10 mouse cellular contexts compared by ENCODE assay signal in genomic region chr5:146585307-146585651, GRCm38 (mm10). TPM values are rescaled to one million over a fixed set of nuclear protein-coding genes. Genes with fewer than 3 reads are reported as not detected.
A peak's percentile ranks its signal among the peaks of the same experiment; 100 is the strongest.
DNase-seq lines count a peak whose midpoint lies in the region; ATAC-seq lines count a peak whose summit lies in the region.
"Had no signal": no experiment of that assay in that cellular context is flagged by ENCODE, and none has a peak within 500 bp of the region (broad histone marks: within the 10 kb centered on the region; RNA-seq: fewer than 3 reads in every experiment).

No protein-coding gene starts in this region.

- no peaks in the 10 kb centered on the region for H3K9me3 ChIP-seq in heart, embryonic 16.5 days (replicated peaks; ENCODE audit: control insufficient read depth, low read length)
- no peaks in the 10 kb centered on the region for H3K9me3 ChIP-seq in embryonic facial prominence, embryonic 10.5 days
- no peaks in the 10 kb centered on the region for H3K9me3 ChIP-seq in hindbrain, embryonic 14.5 days (ENCODE audit: control insufficient read depth, low read length)
- H3K9me3 ChIP-seq in midbrain, embryonic 13.5 days: no peaks in the 10 kb centered on the region; the same call in 1 of the 2 replicates

- no peak overlapping the region for H3K27ac ChIP-seq in heart, embryonic 16.5 days (ENCODE audit: low read length)
- H3K27ac ChIP-seq in embryonic facial prominence, embryonic 10.5 days (replicated peaks): no peak overlapping the region
- H3K27ac ChIP-seq in hindbrain, embryonic 14.5 days: no peak overlapping the region
- no peak overlapping the region for H3K27ac ChIP-seq in midbrain, embryonic 13.5 days

- H3K36me3 ChIP-seq in heart, embryonic 16.5 days (ENCODE audit: control insufficient read depth, insufficient read depth): no peaks in the 10 kb centered on the region
- H3K36me3 ChIP-seq in embryonic facial prominence, embryonic 10.5 days (replicated peaks): no peaks in the 10 kb centered on the region
- no peaks in the 10 kb centered on the region for H3K36me3 ChIP-seq in hindbrain, embryonic 14.5 days (replicated peaks; ENCODE audit: control insufficient read depth, insufficient read depth)
- H3K36me3 ChIP-seq in midbrain, embryonic 13.5 days: no peaks in the 10 kb centered on the region

- WGBS in heart, embryonic 16.5 days: 12% methylated on average over 10 of the region's 10 CpGs
- WGBS in embryonic facial prominence, embryonic 10.5 days: 11% methylated on average over 10 of the region's 10 CpGs
- 13% methylated on average over 10 of the region's 10 CpGs for WGBS in hindbrain, embryonic 14.5 days
- 18% methylated on average over 10 of the region's 10 CpGs for WGBS in midbrain, embryonic 13.5 days

- H3K4me3 ChIP-seq in heart, embryonic 16.5 days (ENCODE audit: low read length): peak overlapping the region; percentile 48
- peak overlapping the region; percentile 70 for H3K4me3 ChIP-seq in embryonic facial prominence, embryonic 10.5 days
- peak overlapping the region; percentile 64 for H3K4me3 ChIP-seq in hindbrain, embryonic 14.5 days (replicated peaks; ENCODE audit: low read length)
- peak overlapping the region; percentile 62 for H3K4me3 ChIP-seq in midbrain, embryonic 13.5 days (replicated peaks)

- H3K27me3 ChIP-seq in heart, embryonic 16.5 days (ENCODE audit: control insufficient read depth, insufficient read depth, low read length): peaks cover 42% of the 10 kb centered on the region
- H3K27me3 ChIP-seq in embryonic facial prominence, embryonic 10.5 days (replicated peaks; ENCODE audit: low read depth, poor library complexity, severe bottlenecking): peaks cover 76% of the 10 kb centered on the region
- H3K27me3 ChIP-seq in hindbrain, embryonic 14.5 days (ENCODE audit: control insufficient read depth, insufficient read depth, low read length): peaks cover 59% of the 10 kb centered on the region
- peaks cover 70% of the 10 kb centered on the region for H3K27me3 ChIP-seq in midbrain, embryonic 13.5 days
- H3K27me3 ChIP-seq: CH12.LX had no signal

- H3K4me2 ChIP-seq in heart, embryonic 16.5 days (ENCODE audit: low read depth, low read length): peak overlapping the region; percentile 75; the same call in 1 of the 2 replicates
- peak overlapping the region; percentile 87 for H3K4me2 ChIP-seq in hindbrain, embryonic 14.5 days (replicated peaks)
- H3K4me2 ChIP-seq in midbrain, embryonic 13.5 days (replicated peaks): peak overlapping the region; percentile 90

- no peak for ATAC-seq in heart, embryonic 16.5 days (replicated peaks; ENCODE audit: extremely low read depth, insufficient read depth, low FRiP score)
- ATAC-seq in hindbrain, embryonic 14.5 days (ENCODE audit: low FRiP score): no peak
- peak; percentile 7; the same call in 1 of the 2 replicates for ATAC-seq in midbrain, embryonic 13.5 days

- no peaks in the 10 kb centered on the region for H3K4me1 ChIP-seq in heart, embryonic 16.5 days (ENCODE audit: control insufficient read depth, insufficient read depth, low read length)
- peaks cover 21% of the 10 kb centered on the region for H3K4me1 ChIP-seq in embryonic facial prominence, embryonic 10.5 days
- H3K4me1 ChIP-seq in hindbrain, embryonic 14.5 days (replicated peaks; ENCODE audit: control insufficient read depth, insufficient read depth, low read length): no peaks in the 10 kb centered on the region; the same call in 1 of the 2 replicates
- peaks cover 13% of the 10 kb centered on the region for H3K4me1 ChIP-seq in midbrain, embryonic 13.5 days (replicated peaks)

- H3K9ac ChIP-seq in heart, embryonic 16.5 days (ENCODE audit: low read length): no peak overlapping the region
- peak overlapping the region; percentile 59 for H3K9ac ChIP-seq in hindbrain, embryonic 14.5 days
- H3K9ac ChIP-seq in midbrain, embryonic 13.5 days (replicated peaks): peak overlapping the region; percentile 75; the same call in 1 of the 2 replicates

- no peak for DNase-seq in heart, adult 9 months (ENCODE audit: low spot score in 2 of 2)
- no peak for DNase-seq in embryonic facial prominence, embryonic 10.5 days (ENCODE audit: low spot score)
- no peak for DNase-seq in hindbrain, embryonic 14.5 days (ENCODE audit: low spot score)
- DNase-seq in left cerebral cortex, adult 9 months (ENCODE audit: low spot score in 2 of 2): no peak
- no peak for DNase-seq in spleen, postnatal 4 days (ENCODE audit: low spot score in 2 of 2)
- DNase-seq in right cerebral cortex, postnatal 4 days: no peak
- DNase-seq: adrenal gland, postnatal 25 days had no signal

RNA-seq across cellular contexts. Expression of gene Gpr12, which starts 0.2 kb away (rescaled TPM):
- polyA plus RNA-seq in heart, embryonic 16.5 days (2015; fragmentation: Nextera tagmentation; extraction: Ambion mirVana): not detected in 2 replicates
- 0.22 TPM in 1 of 2 replicates, not detected in the other for polyA plus RNA-seq in embryonic facial prominence, embryonic 10.5 days (2016; fragmentation: Nextera tagmentation; extraction: Ambion mirVana)
- 17.5 and 27.3 TPM in 2 replicates for polyA plus RNA-seq in hindbrain, embryonic 14.5 days (2014; fragmentation: Nextera tagmentation; extraction: Ambion mirVana)
- polyA plus RNA-seq in midbrain, embryonic 13.5 days (2015; fragmentation: Nextera tagmentation; extraction: Ambion mirVana): 6.7 and 6.8 TPM in 2 replicates

RNA-seq across cellular contexts. Expression of gene Gm3415, which starts 29.3 kb away (rescaled TPM):
- not detected in 2 replicates for polyA plus RNA-seq in heart, embryonic 16.5 days (2015; fragmentation: Nextera tagmentation; extraction: Ambion mirVana)
- not detected in 2 replicates for polyA plus RNA-seq in embryonic facial prominence, embryonic 10.5 days (2016; fragmentation: Nextera tagmentation; extraction: Ambion mirVana)
- not detected in 2 replicates for polyA plus RNA-seq in hindbrain, embryonic 14.5 days (2014; fragmentation: Nextera tagmentation; extraction: Ambion mirVana)
- polyA plus RNA-seq in midbrain, embryonic 13.5 days (2015; fragmentation: Nextera tagmentation; extraction: Ambion mirVana): not detected in 2 replicates

RNA-seq across cellular contexts. Expression of gene Gm3409, which starts 47.8 kb away (rescaled TPM):
- not detected in 2 replicates for polyA plus RNA-seq in heart, embryonic 16.5 days (2015; fragmentation: Nextera tagmentation; extraction: Ambion mirVana)
- not detected in 2 replicates for polyA plus RNA-seq in embryonic facial prominence, embryonic 10.5 days (2016; fragmentation: Nextera tagmentation; extraction: Ambion mirVana)
- not detected in 2 replicates for polyA plus RNA-seq in hindbrain, embryonic 14.5 days (2014; fragmentation: Nextera tagmentation; extraction: Ambion mirVana)
- not detected in 2 replicates for polyA plus RNA-seq in midbrain, embryonic 13.5 days (2015; fragmentation: Nextera tagmentation; extraction: Ambion mirVana)

RNA-seq across cellular contexts. Expression of gene Gm3404, which starts 59.7 kb away (rescaled TPM):
- polyA plus RNA-seq in heart, embryonic 16.5 days (2015; fragmentation: Nextera tagmentation; extraction: Ambion mirVana): not detected in 2 replicates
- not detected in 2 replicates for polyA plus RNA-seq in embryonic facial prominence, embryonic 10.5 days (2016; fragmentation: Nextera tagmentation; extraction: Ambion mirVana)
- polyA plus RNA-seq in hindbrain, embryonic 14.5 days (2014; fragmentation: Nextera tagmentation; extraction: Ambion mirVana): not detected in 2 replicates
- not detected in 2 replicates for polyA plus RNA-seq in midbrain, embryonic 13.5 days (2015; fragmentation: Nextera tagmentation; extraction: Ambion mirVana)
